Mouse (Mus musculus): ENCODE data around the gene Bank1. TPM values are rescaled to one million over a fixed set of nuclear protein-coding genes. Genes with fewer than 3 reads are reported as not detected.

Gene Bank1
- polyA plus RNA-seq, 1 experiment from 2014 or later: 3.2 TPM

GRCm38 (mm10) chr3:136081264-136081663 lies 244.6 kb downstream of the Bank1 start:
- WGBS (ENCODE audit: insufficient replicate concordance): 53% methylated on average over 1 of the region's 1 CpGs
- Histone ChIP-seq H3K9ac (ENCODE audit: low read depth, low read length) (no peak overlapping the region), H3K27me3 (ENCODE audit: control insufficient read depth, insufficient read depth, low read depth, low read length) (no peaks in the 10 kb centered on the region), H3K4me1 (ENCODE audit: control insufficient read depth, low read depth, low read length) (no peaks in the 10 kb centered on the region), H3K27ac (ENCODE audit: low read length) (no peak overlapping the region), H3K4me2 (ENCODE audit: low read depth, low read length) (no peak overlapping the region), H3K9me3 (replicated peaks; ENCODE audit: control insufficient read depth, low read length) (no peaks in the 10 kb centered on the region), H3K4me3 (ENCODE audit: low read depth, low read length) (no peak overlapping the region), H3K36me3 (ENCODE audit: control insufficient read depth, insufficient read depth) (no peaks in the 10 kb centered on the region)
- ATAC-seq (ENCODE audit: low read depth): no peak

- Histone ChIP-seq H3K4me2 (ENCODE audit: low read depth, low read length) (no peak overlapping the region), H3K4me1 (ENCODE audit: control insufficient read depth, low read depth, low read length) (no peaks in the 10 kb centered on the region), H3K4me3 (ENCODE audit: low read depth, low read length) (no peak overlapping the region), H3K36me3 (ENCODE audit: control insufficient read depth, insufficient read depth) (no peaks in the 10 kb centered on the region), H3K9ac (ENCODE audit: low read depth, low read length) (no peak overlapping the region), H3K27ac (ENCODE audit: low read length) (no peak overlapping the region), H3K9me3 (replicated peaks; ENCODE audit: control insufficient read depth, low read length) (no peaks in the 10 kb centered on the region), H3K27me3 (ENCODE audit: control insufficient read depth, insufficient read depth, low read depth, low read length) (no peaks in the 10 kb centered on the region)
- WGBS (ENCODE audit: insufficient replicate concordance): 52% methylated on average over 2 of the region's 2 CpGs
- ATAC-seq (ENCODE audit: low read depth): no peak
Observed at GRCm38 (mm10) chr3:136078535-136078934, 247.3 kb downstream of the Bank1 start.

GRCm38 (mm10) chr3:136070394-136070793 lies 255.5 kb downstream of the Bank1 start:
- H3K27me3 ChIP-seq (ENCODE audit: control insufficient read depth, insufficient read depth, low read depth, low read length): no peaks in the 10 kb centered on the region
- no peaks in the 10 kb centered on the region for H3K9me3 ChIP-seq (replicated peaks; ENCODE audit: control insufficient read depth, low read length)
- 65% methylated on average over 3 of the region's 3 CpGs for WGBS (ENCODE audit: insufficient replicate concordance)
- no peak overlapping the region for H3K4me2 ChIP-seq (ENCODE audit: low read depth, low read length)
- ATAC-seq (ENCODE audit: low read depth): no peak
- H3K27ac ChIP-seq (ENCODE audit: low read length): no peak overlapping the region
- no peak overlapping the region for H3K4me3 ChIP-seq (ENCODE audit: low read depth, low read length)
- H3K4me1 ChIP-seq (ENCODE audit: control insufficient read depth, low read depth, low read length): no peaks in the 10 kb centered on the region
- no peak overlapping the region for H3K9ac ChIP-seq (ENCODE audit: low read depth, low read length)
- H3K36me3 ChIP-seq (ENCODE audit: control insufficient read depth, insufficient read depth): no peaks in the 10 kb centered on the region

GRCm38 (mm10) chr3:136061907-136062306 lies 264.0 kb downstream of the Bank1 start:
- no peak overlapping the region for H3K4me2 ChIP-seq (ENCODE audit: low read depth, low read length)
- no peaks in the 10 kb centered on the region for H3K36me3 ChIP-seq (ENCODE audit: control insufficient read depth, insufficient read depth)
- ATAC-seq (ENCODE audit: low read depth): no peak
- no peak overlapping the region for H3K4me3 ChIP-seq (ENCODE audit: low read depth, low read length)
- no peak overlapping the region for H3K9ac ChIP-seq (ENCODE audit: low read depth, low read length)
- no peaks in the 10 kb centered on the region for H3K27me3 ChIP-seq (ENCODE audit: control insufficient read depth, insufficient read depth, low read depth, low read length)
- WGBS (ENCODE audit: insufficient replicate concordance): 18% methylated on average over 2 of the region's 2 CpGs
- no peak overlapping the region for H3K27ac ChIP-seq (ENCODE audit: low read length)
- H3K4me1 ChIP-seq (ENCODE audit: control insufficient read depth, low read depth, low read length): no peaks in the 10 kb centered on the region
- no peaks in the 10 kb centered on the region for H3K9me3 ChIP-seq (replicated peaks; ENCODE audit: control insufficient read depth, low read length)

- no peaks in the 10 kb centered on the region for H3K36me3 ChIP-seq (ENCODE audit: control insufficient read depth, insufficient read depth)
- H3K4me1 ChIP-seq (ENCODE audit: control insufficient read depth, low read depth, low read length): no peaks in the 10 kb centered on the region
- no peak overlapping the region for H3K4me3 ChIP-seq (ENCODE audit: low read depth, low read length)
- WGBS (ENCODE audit: insufficient replicate concordance): 39% methylated on average over 3 of the region's 3 CpGs
- H3K27me3 ChIP-seq (ENCODE audit: control insufficient read depth, insufficient read depth, low read depth, low read length): no peaks in the 10 kb centered on the region
- H3K9ac ChIP-seq (ENCODE audit: low read depth, low read length): no peak overlapping the region
- H3K4me2 ChIP-seq (ENCODE audit: low read depth, low read length): no peak overlapping the region
- H3K9me3 ChIP-seq (replicated peaks; ENCODE audit: control insufficient read depth, low read length): no peaks in the 10 kb centered on the region
- H3K27ac ChIP-seq (ENCODE audit: low read length): no peak overlapping the region
- no peak for ATAC-seq (ENCODE audit: low read depth)
Observed at GRCm38 (mm10) chr3:136050635-136051034, 275.2 kb downstream of the Bank1 start.

- no peaks in the 10 kb centered on the region for H3K27me3 ChIP-seq (ENCODE audit: control insufficient read depth, insufficient read depth, low read depth, low read length)
- no peak overlapping the region for H3K9ac ChIP-seq (ENCODE audit: low read depth, low read length)
- H3K4me2 ChIP-seq (ENCODE audit: low read depth, low read length): no peak overlapping the region
- no peaks in the 10 kb centered on the region for H3K36me3 ChIP-seq (ENCODE audit: control insufficient read depth, insufficient read depth)
- ATAC-seq (ENCODE audit: low read depth): no peak
- no peak overlapping the region for H3K27ac ChIP-seq (ENCODE audit: low read length)
- no peak overlapping the region for H3K4me3 ChIP-seq (ENCODE audit: low read depth, low read length)
- 61% methylated on average over 6 of the region's 6 CpGs for whole genome bisulfite sequencing (ENCODE audit: insufficient replicate concordance)
- H3K9me3 ChIP-seq (replicated peaks; ENCODE audit: control insufficient read depth, low read length): no peaks in the 10 kb centered on the region
- no peaks in the 10 kb centered on the region for H3K4me1 ChIP-seq (ENCODE audit: control insufficient read depth, low read depth, low read length)
Observed at GRCm38 (mm10) chr3:136050215-136050614, 275.7 kb downstream of the Bank1 start.

GRCm38 (mm10) chr3:136048026-136048425 lies 277.8 kb downstream of the Bank1 start:
- no peak overlapping the region for H3K4me3 ChIP-seq (ENCODE audit: low read depth, low read length)
- H3K4me2 ChIP-seq (ENCODE audit: low read depth, low read length): no peak overlapping the region
- H3K9ac ChIP-seq (ENCODE audit: low read depth, low read length): no peak overlapping the region
- no peaks in the 10 kb centered on the region for H3K36me3 ChIP-seq (ENCODE audit: control insufficient read depth, insufficient read depth)
- WGBS (ENCODE audit: insufficient replicate concordance): 39% methylated on average over 4 of the region's 4 CpGs
- H3K27me3 ChIP-seq (ENCODE audit: control insufficient read depth, insufficient read depth, low read depth, low read length): no peaks in the 10 kb centered on the region
- no peak overlapping the region for H3K27ac ChIP-seq (ENCODE audit: low read length)
- H3K4me1 ChIP-seq (ENCODE audit: control insufficient read depth, low read depth, low read length): no peaks in the 10 kb centered on the region
- no peak for ATAC-seq (ENCODE audit: low read depth)
- no peaks in the 10 kb centered on the region for H3K9me3 ChIP-seq (replicated peaks; ENCODE audit: control insufficient read depth, low read length)

GRCm38 (mm10) chr3:136045381-136045780 lies 280.5 kb downstream of the Bank1 start:
- 75% methylated on average over 2 of the region's 2 CpGs for WGBS (ENCODE audit: insufficient replicate concordance)
- no peak overlapping the region for H3K9ac ChIP-seq (ENCODE audit: low read depth, low read length)
- ATAC-seq (ENCODE audit: low read depth): no peak
- no peaks in the 10 kb centered on the region for H3K36me3 ChIP-seq (ENCODE audit: control insufficient read depth, insufficient read depth)
- H3K4me2 ChIP-seq (ENCODE audit: low read depth, low read length): no peak overlapping the region
- no peaks in the 10 kb centered on the region for H3K27me3 ChIP-seq (ENCODE audit: control insufficient read depth, insufficient read depth, low read depth, low read length)
- H3K4me3 ChIP-seq (ENCODE audit: low read depth, low read length): no peak overlapping the region
- H3K9me3 ChIP-seq (replicated peaks; ENCODE audit: control insufficient read depth, low read length): no peaks in the 10 kb centered on the region
- H3K4me1 ChIP-seq (ENCODE audit: control insufficient read depth, low read depth, low read length): no peaks in the 10 kb centered on the region
- H3K27ac ChIP-seq (ENCODE audit: low read length): no peak overlapping the region

GRCm38 (mm10) chr3:136040041-136040440 lies 285.8 kb downstream of the Bank1 start:
- 72% methylated on average over 2 of the region's 2 CpGs for WGBS (ENCODE audit: insufficient replicate concordance)
- H3K4me2 ChIP-seq (ENCODE audit: low read depth, low read length): no peak overlapping the region
- ATAC-seq (ENCODE audit: low read depth): no peak

GRCm38 (mm10) chr3:136039446-136039845 lies 286.4 kb downstream of the Bank1 start:
- ATAC-seq (ENCODE audit: low read depth): no peak
- Histone ChIP-seq H3K27ac (ENCODE audit: low read length) (no peak overlapping the region), H3K4me2 (ENCODE audit: low read depth, low read length) (no peak overlapping the region), H3K9ac (ENCODE audit: low read depth, low read length) (no peak overlapping the region), H3K9me3 (replicated peaks; ENCODE audit: control insufficient read depth, low read length) (no peaks in the 10 kb centered on the region), H3K4me3 (ENCODE audit: low read depth, low read length) (no peak overlapping the region), H3K4me1 (ENCODE audit: control insufficient read depth, low read depth, low read length) (no peaks in the 10 kb centered on the region), H3K27me3 (ENCODE audit: control insufficient read depth, insufficient read depth, low read depth, low read length) (no peaks in the 10 kb centered on the region), H3K36me3 (ENCODE audit: control insufficient read depth, insufficient read depth) (no peaks in the 10 kb centered on the region)
- 75% methylated on average over 6 of the region's 6 CpGs for WGBS (ENCODE audit: insufficient replicate concordance)

More at GRCm38 (mm10) chr3:136040041-136040440, 285.8 kb downstream of the Bank1 start:
- no peaks in the 10 kb centered on the region for H3K9me3 ChIP-seq (replicated peaks; ENCODE audit: control insufficient read depth, low read length)
- H3K36me3 ChIP-seq (ENCODE audit: control insufficient read depth, insufficient read depth): no peaks in the 10 kb centered on the region
- no peaks in the 10 kb centered on the region for H3K27me3 ChIP-seq (ENCODE audit: control insufficient read depth, insufficient read depth, low read depth, low read length)
- H3K4me3 ChIP-seq (ENCODE audit: low read depth, low read length): no peak overlapping the region
- no peak overlapping the region for H3K9ac ChIP-seq (ENCODE audit: low read depth, low read length)
- no peaks in the 10 kb centered on the region for H3K4me1 ChIP-seq (ENCODE audit: control insufficient read depth, low read depth, low read length)
- no peak overlapping the region for H3K27ac ChIP-seq (ENCODE audit: low read length)

Measured in liver, embryonic 16.5 days (tissue).